Mouse (Mus musculus) olfactory bulb, adult 2 months (tissue): ENCODE measurements around the gene Gm14409.
"Not testable (repeated sequence)": the region's sequence is repeated elsewhere in the genome, so short reads cannot be mapped to it uniquely, and the experiment has no call there.

Source experiments
- CTCF ChIP-seq: fragments of 200-500 bp; IDR thresholded peaks from 2 replicates; pipeline ENCODE4 v1.5.1; 2012; ENCODE audit warnings: low read depth, mild to moderate bottlenecking, low read length, moderate library complexity; ENCODE audit not compliant: insufficient read depth
- POLR2A ChIP-seq: fragments of 200-500 bp; IDR thresholded peaks from 2 replicates; pipeline ENCODE4 v1.6.1; 2012; ENCODE audit warnings: mild to moderate bottlenecking, low read depth, low read length, moderate library complexity; ENCODE audit not compliant: insufficient read depth

- TF ChIP-seq CTCF, POLR2A: not testable (repeated sequence)
Observed at GRCm38 (mm10) chr2:177304980-177305379, 38.1 kb upstream of the Gm14409 start.
